Mouse (Mus musculus): Measurements from ENCODE around the gene Myo16. TPM values are rescaled to one million over a fixed set of nuclear protein-coding genes. Genes with fewer than 3 reads are reported as not detected.

The Myo16 gene
- polyA plus RNA-seq, 1 experiment from 2014 or later, result 0.25 TPM

GRCm38 (mm10) chr8:10200042-10200441, 46.3 kb downstream of the Myo16 start:
- no peak overlapping the region for H3K27ac ChIP-seq (ENCODE audit: low read length)
- H3K9ac ChIP-seq (ENCODE audit: low read length), result no peak overlapping the region
- H3K27me3 ChIP-seq (ENCODE audit: control insufficient read depth, insufficient read depth, low read depth, low read length), result no peaks in the 10 kb centered on the region
- H3K4me2 ChIP-seq (ENCODE audit: low read depth, low read length), result no peak overlapping the region
- H3K9me3 ChIP-seq (ENCODE audit: control insufficient read depth, low read length), result no peaks in the 10 kb centered on the region
- WGBS, result 66% methylated on average over 8 of the region's 8 CpGs
- ATAC-seq (ENCODE audit: low read depth), result no peak
- H3K4me3 ChIP-seq (ENCODE audit: low read length), result no peak overlapping the region
- H3K36me3 ChIP-seq (ENCODE audit: control insufficient read depth, insufficient read depth, low read length), result no peaks in the 10 kb centered on the region
- H3K4me1 ChIP-seq (replicated peaks; ENCODE audit: control insufficient read depth, insufficient read depth, low read length), result no peaks in the 10 kb centered on the region

GRCm38 (mm10) chr8:10215023-10215422, 61.3 kb downstream of the Myo16 start:
- ATAC-seq (ENCODE audit: low read depth), result no peak
- H3K9me3 ChIP-seq (ENCODE audit: control insufficient read depth, low read length), result no peaks in the 10 kb centered on the region
- no peaks in the 10 kb centered on the region for H3K27me3 ChIP-seq (ENCODE audit: control insufficient read depth, insufficient read depth, low read depth, low read length)
- H3K27ac ChIP-seq (ENCODE audit: low read length), result no peak overlapping the region
- H3K36me3 ChIP-seq (ENCODE audit: control insufficient read depth, insufficient read depth, low read length), result no peaks in the 10 kb centered on the region
- 81% methylated on average over 3 of the region's 3 CpGs for WGBS
- no peak overlapping the region for H3K4me2 ChIP-seq (ENCODE audit: low read depth, low read length)
- H3K4me3 ChIP-seq (ENCODE audit: low read length), result no peak overlapping the region
- no peak overlapping the region for H3K9ac ChIP-seq (ENCODE audit: low read length)
- no peaks in the 10 kb centered on the region for H3K4me1 ChIP-seq (replicated peaks; ENCODE audit: control insufficient read depth, insufficient read depth, low read length)

GRCm38 (mm10) chr8:10219761-10220276, 66.1 kb downstream of the Myo16 start:
- Histone ChIP-seq H3K27ac (ENCODE audit: low read length) (no peak overlapping the region), H3K4me1 (replicated peaks; ENCODE audit: control insufficient read depth, insufficient read depth, low read length) (peaks cover 10% of the 10 kb centered on the region), H3K9me3 (ENCODE audit: control insufficient read depth, low read length) (no peaks in the 10 kb centered on the region), H3K36me3 (ENCODE audit: control insufficient read depth, insufficient read depth, low read length) (no peaks in the 10 kb centered on the region), H3K9ac (ENCODE audit: low read length) (no peak overlapping the region), H3K4me3 (ENCODE audit: low read length) (no peak overlapping the region), H3K4me2 (ENCODE audit: low read depth, low read length) (no peak overlapping the region), H3K27me3 (ENCODE audit: control insufficient read depth, insufficient read depth, low read depth, low read length) (no peaks in the 10 kb centered on the region)
- ATAC-seq (ENCODE audit: low read depth), result no peak
- 75% methylated on average over 5 of the region's 5 CpGs for WGBS

GRCm38 (mm10) chr8:10222770-10223169, 69.1 kb downstream of the Myo16 start:
- no peak overlapping the region for H3K27ac ChIP-seq (ENCODE audit: low read length)
- peaks cover 10% of the 10 kb centered on the region for H3K4me1 ChIP-seq (replicated peaks; ENCODE audit: control insufficient read depth, insufficient read depth, low read length)
- H3K27me3 ChIP-seq (ENCODE audit: control insufficient read depth, insufficient read depth, low read depth, low read length), result no peaks in the 10 kb centered on the region
- H3K9me3 ChIP-seq (ENCODE audit: control insufficient read depth, low read length), result no peaks in the 10 kb centered on the region
- H3K4me2 ChIP-seq (ENCODE audit: low read depth, low read length), result no peak overlapping the region
- H3K36me3 ChIP-seq (ENCODE audit: control insufficient read depth, insufficient read depth, low read length), result no peaks in the 10 kb centered on the region
- H3K4me3 ChIP-seq (ENCODE audit: low read length), result no peak overlapping the region
- no peak for ATAC-seq (ENCODE audit: low read depth)
- no peak overlapping the region for H3K9ac ChIP-seq (ENCODE audit: low read length)
- WGBS, result 34% methylated on average over 2 of the region's 2 CpGs

GRCm38 (mm10) chr8:10223528-10224194, 70.0 kb downstream of the Myo16 start:
- H3K27me3 ChIP-seq (ENCODE audit: control insufficient read depth, insufficient read depth, low read depth, low read length), result no peaks in the 10 kb centered on the region
- ATAC-seq (ENCODE audit: low read depth), result peak; percentile 65
- WGBS, result 13% methylated on average over 6 of the region's 6 CpGs
- no peak overlapping the region for H3K4me3 ChIP-seq (ENCODE audit: low read length)
- no peaks in the 10 kb centered on the region for H3K36me3 ChIP-seq (ENCODE audit: control insufficient read depth, insufficient read depth, low read length)
- peaks cover 10% of the 10 kb centered on the region for H3K4me1 ChIP-seq (replicated peaks; ENCODE audit: control insufficient read depth, insufficient read depth, low read length)
- no peak overlapping the region for H3K9ac ChIP-seq (ENCODE audit: low read length)
- H3K27ac ChIP-seq (ENCODE audit: low read length), result peak overlapping the region; percentile 45
- peak overlapping the region; percentile 13 for H3K4me2 ChIP-seq (ENCODE audit: low read depth, low read length)
- no peaks in the 10 kb centered on the region for H3K9me3 ChIP-seq (ENCODE audit: control insufficient read depth, low read length)

- WGBS, result 42% methylated on average over 10 of the region's 10 CpGs
- Histone ChIP-seq H3K27ac (ENCODE audit: low read length) (peak overlapping the region; percentile 45; the same call in 1 of the 2 replicates), H3K27me3 (ENCODE audit: control insufficient read depth, insufficient read depth, low read depth, low read length) (no peaks in the 10 kb centered on the region), H3K9ac (ENCODE audit: low read length) (no peak overlapping the region), H3K4me1 (replicated peaks; ENCODE audit: control insufficient read depth, insufficient read depth, low read length) (peaks cover 10% of the 10 kb centered on the region), H3K4me3 (ENCODE audit: low read length) (no peak overlapping the region), H3K4me2 (ENCODE audit: low read depth, low read length) (peak overlapping the region; percentile 13; the same call in 1 of the 2 replicates), H3K36me3 (ENCODE audit: control insufficient read depth, insufficient read depth, low read length) (no peaks in the 10 kb centered on the region), H3K9me3 (ENCODE audit: control insufficient read depth, low read length) (no peaks in the 10 kb centered on the region)
- no peak for ATAC-seq (ENCODE audit: low read depth)
Observed at GRCm38 (mm10) chr8:10224305-10224971, 70.7 kb downstream of the Myo16 start.

- Histone ChIP-seq H3K9ac (ENCODE audit: low read length) (no peak overlapping the region), H3K4me2 (ENCODE audit: low read depth, low read length) (no peak overlapping the region), H3K9me3 (ENCODE audit: control insufficient read depth, low read length) (no peaks in the 10 kb centered on the region), H3K4me1 (replicated peaks; ENCODE audit: control insufficient read depth, insufficient read depth, low read length) (peaks cover 10% of the 10 kb centered on the region), H3K27me3 (ENCODE audit: control insufficient read depth, insufficient read depth, low read depth, low read length) (no peaks in the 10 kb centered on the region), H3K36me3 (ENCODE audit: control insufficient read depth, insufficient read depth, low read length) (no peaks in the 10 kb centered on the region), H3K4me3 (ENCODE audit: low read length) (no peak overlapping the region), H3K27ac (ENCODE audit: low read length) (no peak overlapping the region)
- WGBS, result 86% methylated on average over 2 of the region's 2 CpGs
- ATAC-seq (ENCODE audit: low read depth), result no peak
Observed at GRCm38 (mm10) chr8:10225018-10225417, 71.3 kb downstream of the Myo16 start.

- H3K4me3 ChIP-seq (ENCODE audit: low read length), result no peak overlapping the region
- no peaks in the 10 kb centered on the region for H3K9me3 ChIP-seq (ENCODE audit: control insufficient read depth, low read length)
- ATAC-seq (ENCODE audit: low read depth), result peak; percentile 45; the same call in 1 of the 2 replicates
- WGBS, result 51% methylated on average over 8 of the region's 8 CpGs
- H3K4me1 ChIP-seq (replicated peaks; ENCODE audit: control insufficient read depth, insufficient read depth, low read length), result no peaks in the 10 kb centered on the region
- no peaks in the 10 kb centered on the region for H3K27me3 ChIP-seq (ENCODE audit: control insufficient read depth, insufficient read depth, low read depth, low read length)
- no peaks in the 10 kb centered on the region for H3K36me3 ChIP-seq (ENCODE audit: control insufficient read depth, insufficient read depth, low read length)
- no peak overlapping the region for H3K4me2 ChIP-seq (ENCODE audit: low read depth, low read length)
- no peak overlapping the region for H3K9ac ChIP-seq (ENCODE audit: low read length)
- no peak overlapping the region for H3K27ac ChIP-seq (ENCODE audit: low read length)
Observed at GRCm38 (mm10) chr8:10230746-10231369, 77.1 kb downstream of the Myo16 start.

GRCm38 (mm10) chr8:10234516-10234915, 80.8 kb downstream of the Myo16 start:
- Histone ChIP-seq H3K4me3 (ENCODE audit: low read length) (no peak overlapping the region), H3K9ac (ENCODE audit: low read length) (no peak overlapping the region), H3K36me3 (ENCODE audit: control insufficient read depth, insufficient read depth, low read length) (no peaks in the 10 kb centered on the region), H3K4me2 (ENCODE audit: low read depth, low read length) (no peak overlapping the region), H3K27me3 (ENCODE audit: control insufficient read depth, insufficient read depth, low read depth, low read length) (no peaks in the 10 kb centered on the region), H3K4me1 (replicated peaks; ENCODE audit: control insufficient read depth, insufficient read depth, low read length) (no peaks in the 10 kb centered on the region), H3K27ac (ENCODE audit: low read length) (no peak overlapping the region), H3K9me3 (ENCODE audit: control insufficient read depth, low read length) (no peaks in the 10 kb centered on the region)
- no peak for ATAC-seq (ENCODE audit: low read depth)
- WGBS, result 75% methylated on average over 2 of the region's 2 CpGs

Data from lung, embryonic 16.5 days (tissue).